Mouse (Mus musculus): ENCODE measurements around the gene Fhdc1.

Gene Fhdc1

DNA sequence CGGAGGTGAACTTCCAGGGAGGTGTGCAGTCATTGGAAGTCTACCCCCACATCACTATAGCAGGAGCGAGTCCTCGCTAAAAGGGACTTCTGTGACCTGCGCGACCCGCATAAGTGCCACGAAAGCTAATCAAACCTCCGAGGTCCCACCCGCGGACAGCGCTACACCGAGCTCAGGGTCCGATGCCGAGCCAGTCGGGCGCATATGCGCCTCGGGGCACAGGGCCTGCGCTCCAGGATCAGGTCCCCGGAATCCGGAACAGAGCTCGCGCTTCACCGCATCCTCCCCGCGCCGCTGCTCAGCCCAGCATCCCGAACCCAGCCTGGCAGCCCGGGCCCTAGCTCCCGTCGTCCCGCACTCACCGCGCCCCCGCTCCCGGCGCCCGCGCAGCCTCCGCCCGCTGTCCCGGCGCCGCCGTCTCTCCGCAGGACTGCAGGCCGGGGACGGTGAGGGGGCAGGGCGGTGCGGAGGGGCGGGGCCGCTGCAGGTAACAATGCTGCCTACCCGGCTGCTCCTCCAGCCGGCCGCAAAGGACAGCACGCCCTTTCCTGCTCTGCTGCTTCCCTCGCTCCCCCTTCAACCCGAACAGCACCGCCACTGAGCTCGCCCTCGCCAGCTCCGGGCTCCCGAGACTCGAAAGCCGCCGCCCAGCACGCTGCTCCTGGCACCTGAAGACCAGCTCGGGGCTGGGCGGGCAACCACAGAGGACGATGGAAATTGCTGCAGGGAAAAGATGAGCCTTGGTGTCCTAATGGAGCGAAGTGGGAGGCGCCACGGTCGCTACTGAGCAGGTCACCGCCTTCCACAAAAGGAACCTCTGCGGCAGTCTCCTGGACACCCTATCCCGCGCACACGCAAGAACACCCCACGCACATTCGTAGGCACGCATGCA lies at the start of gene Fhdc1:
TSS of gene Fhdc1 (minus strand) at position 424 of the 892 bp plus-strand sequence.
- peak in 1 of 2 experiments; percentile 59 for DNase-seq (ENCODE audit: low spot score in 2 of 2)

DNA sequence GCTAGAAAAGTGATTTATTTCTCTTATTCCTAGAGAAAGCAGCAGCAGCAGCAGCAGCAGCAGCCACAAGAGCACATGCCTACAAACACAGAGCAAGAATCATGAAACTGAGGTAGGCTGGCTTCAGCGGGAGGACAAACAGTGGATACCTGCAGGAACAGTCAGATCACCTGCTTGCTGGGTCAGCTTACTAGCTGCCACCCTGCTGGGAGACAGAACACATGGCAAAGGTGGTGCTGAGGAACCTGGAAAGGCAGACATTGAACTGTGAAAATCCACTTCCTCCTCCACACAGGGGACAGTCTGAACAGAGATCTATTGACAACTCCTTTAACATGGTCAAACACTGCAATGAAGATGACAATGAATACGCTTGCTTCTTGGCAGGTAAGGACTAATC lies 48.8 kb upstream of the Fhdc1 start:
- DNase-seq (ENCODE audit: low spot score in 2 of 2): no peak

DNA sequence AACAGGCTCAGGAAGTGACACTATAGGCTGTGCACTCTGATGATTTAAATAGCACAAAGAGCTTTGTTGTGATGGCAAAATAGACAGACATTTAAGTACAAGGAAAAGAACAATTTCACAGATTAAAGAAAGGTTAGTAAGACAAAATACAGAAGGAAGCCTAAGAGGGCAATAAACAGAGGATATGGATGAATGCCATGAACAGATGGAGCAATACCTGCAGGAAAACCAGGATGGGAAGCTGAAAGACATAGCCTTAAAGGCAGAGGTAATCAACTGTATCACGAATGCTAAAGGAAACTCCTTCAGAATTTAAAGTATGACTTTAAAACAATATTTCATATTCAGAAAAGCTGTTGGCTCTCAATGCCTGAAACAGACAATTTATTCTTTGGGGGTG lies 44.7 kb upstream of the Fhdc1 start:
- no peak for DNase-seq (ENCODE audit: low spot score in 2 of 2)

DNA sequence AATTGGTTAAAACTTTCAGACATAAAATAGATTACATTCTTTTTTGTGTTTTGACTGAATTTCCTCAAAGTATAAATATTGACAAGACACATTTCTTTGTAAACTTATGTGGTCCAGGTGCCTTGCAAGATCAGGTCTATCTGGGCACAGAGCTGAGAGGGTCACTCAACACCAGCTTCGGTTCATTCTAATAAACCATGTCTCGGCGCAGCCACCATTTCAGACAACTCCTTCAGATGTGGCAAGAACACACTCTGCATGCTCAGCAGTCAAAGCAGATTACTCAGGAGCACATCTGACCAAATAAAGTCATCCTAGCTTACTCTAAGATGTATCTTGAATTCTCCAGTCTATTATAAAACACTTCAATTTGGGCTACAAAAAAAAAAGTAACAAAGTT lies 35.9 kb upstream of the Fhdc1 start:
- no peak for DNase-seq (ENCODE audit: low spot score in 2 of 2)

DNA sequence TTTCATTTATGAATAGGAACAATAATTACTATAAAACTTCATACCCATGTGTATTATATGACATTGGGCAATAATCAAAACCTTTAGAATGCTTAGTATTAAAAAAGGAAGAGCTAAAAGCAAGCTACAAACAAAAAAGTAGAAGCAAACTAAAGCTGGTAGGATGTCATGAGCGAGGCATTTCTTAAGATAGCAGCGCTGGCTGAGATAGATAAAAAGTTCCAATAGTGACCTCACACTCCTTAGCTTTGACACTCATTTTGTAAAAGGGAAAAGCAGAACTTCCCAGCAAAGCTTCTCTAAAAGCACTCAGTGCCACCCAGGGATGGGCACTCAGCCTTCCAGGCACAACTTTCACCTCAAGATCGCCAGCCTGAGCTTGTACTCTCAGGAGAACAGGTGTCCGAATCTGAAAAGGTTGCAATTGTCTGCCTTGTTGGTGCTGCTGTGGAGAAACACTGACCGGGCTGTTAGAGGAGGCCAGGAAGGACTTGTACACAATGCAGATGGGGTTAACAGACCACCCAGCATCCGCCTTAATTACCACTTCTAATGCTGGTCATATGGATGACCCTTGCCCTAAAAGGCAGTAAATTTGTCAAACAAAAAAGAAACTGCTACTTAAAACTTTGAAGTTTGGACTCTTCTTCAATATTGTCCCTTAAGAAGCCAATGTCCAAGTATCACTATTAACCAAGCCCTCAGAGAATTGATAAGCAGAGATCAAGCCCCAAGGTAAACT lies 32.7 kb upstream of the Fhdc1 start:
- no peak for DNase-seq (ENCODE audit: low spot score in 2 of 2)

DNA sequence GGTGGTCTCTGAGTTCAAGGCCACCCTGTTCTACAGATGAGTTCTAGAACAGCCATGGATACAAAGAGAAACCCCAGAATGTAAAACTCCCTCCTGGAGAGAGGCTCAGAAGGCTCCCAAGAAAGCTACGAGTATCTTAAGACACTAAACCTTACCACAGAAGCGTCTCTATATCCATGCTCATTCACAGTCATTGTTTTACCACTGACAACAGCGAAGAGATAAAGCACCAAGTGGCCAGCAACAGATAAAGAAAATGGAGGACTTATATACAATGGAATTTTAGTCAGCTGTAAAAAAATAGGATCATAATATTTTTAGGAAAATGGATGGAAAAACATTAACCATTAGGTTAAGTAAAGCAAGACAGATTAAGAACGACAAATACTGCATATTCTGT lies 25.0 kb upstream of the Fhdc1 start:
- no peak for DNase-seq (ENCODE audit: low spot score in 2 of 2)

DNA sequence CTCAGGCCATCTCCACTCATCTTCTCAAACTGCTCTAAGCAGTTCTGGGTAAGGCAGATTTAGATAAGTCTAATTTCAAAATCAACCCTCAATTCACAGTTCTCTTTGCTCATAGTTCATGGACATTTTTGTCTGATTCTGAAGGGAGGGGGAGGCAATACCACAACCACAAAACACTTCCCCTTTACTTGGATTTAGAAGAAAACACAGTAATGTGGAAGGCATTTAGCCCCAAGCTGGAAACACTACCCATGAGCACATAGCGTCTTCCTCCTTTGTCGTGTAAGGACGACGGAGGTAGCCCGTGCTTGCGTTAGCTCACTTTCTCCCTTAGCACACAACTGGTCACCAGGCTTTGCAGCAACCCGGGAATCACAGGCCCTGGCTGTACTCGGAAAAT lies 24.1 kb upstream of the Fhdc1 start:
- no peak for DNase-seq (ENCODE audit: low spot score in 2 of 2)

DNA sequence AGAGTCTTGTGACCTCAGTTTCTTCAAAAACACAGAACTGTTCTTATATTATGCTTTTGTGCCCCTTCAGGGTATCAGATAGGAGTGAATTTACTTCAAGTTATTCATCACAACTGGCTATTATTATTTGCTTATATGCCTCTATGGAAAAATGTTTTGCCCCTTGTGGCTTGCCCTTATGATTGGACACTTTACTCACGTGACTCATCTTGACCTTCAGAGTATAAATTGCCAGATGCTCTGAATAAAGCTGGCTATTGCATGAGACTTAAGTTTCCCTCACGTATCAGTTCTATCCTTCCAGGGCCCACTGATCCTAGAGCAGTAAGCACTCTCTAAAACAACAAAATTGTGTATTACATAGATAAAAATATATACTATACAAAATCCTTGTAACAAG lies 21.9 kb upstream of the Fhdc1 start:
- no peak for DNase-seq (ENCODE audit: low spot score in 2 of 2)

DNA sequence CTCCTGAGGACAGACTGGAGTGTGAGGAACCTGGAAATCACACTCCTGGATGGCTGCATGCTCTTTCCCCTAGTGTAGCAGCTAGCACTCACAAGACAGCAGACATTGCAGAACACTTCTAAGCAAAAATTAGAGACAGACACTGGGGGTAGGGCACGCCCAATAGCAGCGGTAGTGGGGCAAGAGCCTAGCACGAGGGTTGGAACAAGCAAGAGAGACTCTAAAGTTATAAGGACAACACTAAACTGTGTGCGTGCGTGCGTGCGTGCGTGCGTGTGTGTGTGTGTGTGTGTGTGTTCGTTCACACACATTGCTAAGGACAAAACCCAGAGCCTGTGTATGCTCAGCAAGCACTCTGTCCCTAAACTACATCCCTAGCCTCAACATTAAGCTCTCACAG lies 20.3 kb upstream of the Fhdc1 start:
- DNase-seq (ENCODE audit: low spot score in 2 of 2): no peak

DNA sequence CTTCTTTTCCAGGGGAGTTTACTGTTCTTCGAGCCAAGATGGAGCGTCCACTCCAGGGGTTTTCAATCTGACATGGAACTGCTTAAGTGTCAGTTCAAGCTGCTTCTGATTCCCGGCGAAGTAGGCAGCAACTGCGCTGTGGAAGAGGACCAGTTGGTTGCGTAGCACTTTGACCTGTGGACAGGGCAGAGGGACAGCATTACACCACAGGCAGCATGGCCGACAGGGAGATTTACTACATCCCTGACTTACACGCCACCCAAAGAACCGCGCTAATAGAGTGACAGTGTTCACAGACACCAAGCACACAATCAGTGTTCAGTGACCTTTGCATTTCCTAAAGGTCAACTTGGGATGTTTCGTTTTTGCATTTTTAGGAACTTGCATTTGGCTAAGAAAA lies 17.5 kb upstream of the Fhdc1 start:
- no peak for DNase-seq (ENCODE audit: low spot score in 2 of 2)

DNA sequence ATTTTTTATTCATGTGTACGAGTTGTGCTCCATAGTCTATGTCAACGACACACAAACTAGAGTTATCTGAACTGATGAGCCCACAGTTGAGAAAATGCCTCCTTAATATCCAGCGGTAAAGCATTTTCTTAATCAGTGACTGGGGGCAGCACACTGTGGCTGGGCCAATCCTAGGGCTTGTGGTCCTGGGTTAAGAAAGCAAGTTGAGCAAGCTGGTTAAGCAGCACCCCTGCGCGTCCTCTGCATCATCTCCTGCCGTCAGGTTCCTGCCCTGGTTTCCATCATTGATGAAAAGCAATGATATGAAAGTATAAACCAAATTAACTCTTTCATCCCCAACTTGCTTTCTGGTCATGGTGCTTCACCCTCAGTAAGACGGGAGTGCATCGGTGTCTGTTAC lies 12.4 kb upstream of the Fhdc1 start:
- DNase-seq (ENCODE audit: low spot score in 2 of 2): no peak

DNA sequence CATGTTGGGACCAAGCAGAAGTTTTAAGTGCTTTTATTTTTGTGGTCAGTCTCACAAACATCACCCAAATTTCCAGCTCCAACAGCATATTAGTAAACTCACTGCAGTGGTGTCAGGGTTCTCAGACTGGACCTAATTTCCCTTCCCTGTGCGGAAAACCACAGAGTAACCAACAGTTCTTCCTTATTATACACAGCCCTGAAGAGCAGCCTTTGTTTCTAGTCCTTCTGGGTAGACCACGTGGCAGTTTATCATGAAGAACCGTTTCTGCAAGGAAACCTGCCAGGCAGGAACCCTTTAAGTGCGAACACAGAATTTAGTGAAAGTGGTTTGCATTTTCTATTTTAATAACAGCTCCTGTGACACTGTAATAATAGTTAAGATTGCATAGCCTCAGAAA lies 11.9 kb upstream of the Fhdc1 start:
- DNase-seq (ENCODE audit: low spot score in 2 of 2): no peak

DNA sequence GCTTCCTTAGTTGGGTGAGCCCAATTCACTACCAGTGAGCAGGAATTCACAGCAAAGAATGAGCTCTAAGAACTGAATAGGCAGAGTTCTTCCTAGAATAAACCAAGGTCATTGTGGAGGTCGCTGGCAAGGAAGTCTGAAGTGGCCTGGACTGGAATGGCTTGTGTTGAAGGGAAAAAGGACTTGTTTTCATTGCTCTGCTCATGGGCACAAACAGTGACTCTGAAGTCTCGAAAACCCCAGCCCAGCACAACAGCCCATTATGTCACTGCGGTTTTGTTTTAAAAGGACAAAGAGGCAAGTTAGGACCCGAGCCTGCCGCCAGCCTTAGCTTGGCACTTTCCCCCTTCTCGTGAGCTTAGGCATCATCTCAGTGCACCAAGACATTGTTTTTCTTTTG lies 8.5 kb upstream of the Fhdc1 start:
- no peak for DNase-seq (ENCODE audit: low spot score in 2 of 2)

DNA sequence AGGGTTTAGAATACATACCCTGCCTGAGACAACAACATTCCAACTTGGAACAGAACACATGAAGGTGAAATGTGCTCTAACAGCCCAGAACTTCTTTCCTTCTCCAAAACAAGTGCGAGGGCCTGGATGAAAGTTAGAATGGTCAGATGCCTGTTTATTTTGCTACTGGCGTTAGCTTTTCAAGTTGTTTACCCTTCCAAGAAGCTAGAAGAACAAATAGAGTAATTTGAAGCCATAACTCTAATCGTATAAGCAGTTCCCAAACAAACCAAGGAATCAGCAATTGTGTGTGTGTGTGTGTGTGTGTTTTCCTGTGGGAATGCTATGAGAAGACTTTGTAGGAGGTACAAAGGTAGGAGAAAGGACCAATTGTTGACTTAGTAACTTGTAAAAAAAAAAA lies 4.7 kb upstream of the Fhdc1 start:
- DNase-seq (ENCODE audit: low spot score in 2 of 2): no peak

DNA sequence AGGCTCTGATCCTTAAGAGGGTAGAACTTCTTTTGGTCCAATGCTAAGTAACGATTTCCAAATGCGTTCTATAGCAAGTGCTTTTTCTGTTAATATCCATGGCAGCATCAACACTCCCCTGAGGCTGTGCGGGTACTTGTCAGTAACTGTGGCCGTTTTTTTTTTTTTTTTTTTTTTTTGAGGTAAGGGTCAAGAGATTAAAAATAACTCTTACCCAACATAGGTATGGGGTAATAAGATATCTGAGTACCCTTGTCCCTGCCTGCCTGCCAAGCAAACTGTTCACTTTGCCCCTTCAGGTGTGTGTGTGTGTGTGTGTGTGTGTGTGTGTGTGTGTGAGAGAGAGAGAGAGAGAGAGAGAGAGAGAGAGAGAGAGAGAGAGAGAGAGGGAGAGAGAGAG lies 4.1 kb upstream of the Fhdc1 start:
- DNase-seq (ENCODE audit: low spot score in 2 of 2): no peak

DNA sequence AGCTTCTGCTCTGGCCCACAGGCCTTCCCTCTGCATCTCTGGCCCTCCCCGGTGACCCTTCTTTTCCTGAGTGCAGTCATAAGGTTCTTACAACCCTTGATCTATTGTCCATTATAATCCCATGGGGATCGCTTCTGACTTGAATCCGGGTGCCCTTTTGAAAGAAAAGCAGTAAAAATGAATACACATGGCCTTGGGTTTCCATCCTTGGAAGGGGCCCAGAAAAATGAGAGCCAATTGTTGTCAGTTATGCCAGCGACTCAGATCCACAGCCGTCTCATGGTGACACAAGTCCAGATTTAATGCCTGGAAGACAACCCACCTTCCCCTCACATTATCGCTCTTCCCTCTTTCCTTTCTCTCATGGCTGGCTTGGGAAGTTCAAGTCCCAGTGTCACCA lies 1.9 kb upstream of the Fhdc1 start:
- DNase-seq (ENCODE audit: low spot score in 2 of 2): no peak

DNA sequence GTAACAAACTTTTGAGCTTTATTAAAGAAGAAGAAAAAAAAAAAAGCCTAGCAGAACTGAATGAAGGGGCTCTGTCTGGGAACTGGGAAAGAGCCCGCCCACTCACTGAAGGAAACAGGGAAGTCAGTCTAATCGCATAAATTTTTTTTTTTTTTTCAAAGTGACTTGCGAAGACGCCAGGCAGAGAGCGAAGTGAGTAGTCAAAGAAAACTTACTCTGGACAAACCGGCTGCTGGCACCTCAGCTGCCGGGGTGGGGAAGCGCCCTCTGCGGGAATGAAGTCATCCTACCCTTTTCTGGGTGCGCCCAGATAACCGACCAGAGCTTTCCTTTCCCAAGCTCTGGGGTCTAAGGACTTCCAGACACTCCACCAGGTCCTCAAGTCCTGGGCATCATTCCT lies 875 bp upstream of the Fhdc1 start:
- DNase-seq (ENCODE audit: low spot score in 2 of 2): peak in 1 of 2 experiments; percentile 39

DNA sequence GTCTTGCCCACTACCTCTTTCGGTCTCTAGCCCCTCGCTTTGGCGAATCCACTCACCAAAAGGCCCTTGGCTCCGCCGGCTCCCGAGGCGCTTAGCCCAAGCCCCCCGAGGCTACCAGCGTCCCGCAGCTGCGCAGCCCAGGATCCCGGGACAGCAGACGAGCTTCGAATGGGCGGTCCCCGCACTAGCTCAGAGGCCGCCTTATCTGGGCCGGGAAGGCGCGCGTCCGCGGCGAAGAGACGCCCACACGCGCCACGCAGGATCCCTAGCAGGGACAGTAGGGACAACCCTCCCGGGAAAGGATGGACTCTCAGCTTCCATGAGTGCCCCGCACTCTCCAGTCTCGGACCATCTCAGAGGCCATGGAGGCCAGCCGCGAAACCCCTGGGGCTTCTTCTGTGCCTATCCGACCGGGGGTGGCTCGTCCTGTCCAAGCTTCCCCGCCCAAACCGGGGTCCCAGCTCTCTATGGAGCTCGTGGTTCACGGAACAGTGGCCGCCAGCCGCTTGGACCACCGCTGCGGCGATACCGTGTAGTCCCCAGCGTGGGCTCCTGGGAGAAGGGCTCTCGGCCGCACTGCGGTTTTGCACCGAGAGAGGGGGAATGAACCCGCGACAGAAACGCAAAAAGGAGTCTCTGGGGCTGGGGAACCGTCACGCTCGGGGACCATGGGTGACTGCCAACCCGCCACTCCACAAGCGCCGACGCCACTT lies 780 bp downstream of the Fhdc1 start:
- DNase-seq (ENCODE audit: low spot score in 2 of 2): peak; percentile 47 to 69

DNA sequence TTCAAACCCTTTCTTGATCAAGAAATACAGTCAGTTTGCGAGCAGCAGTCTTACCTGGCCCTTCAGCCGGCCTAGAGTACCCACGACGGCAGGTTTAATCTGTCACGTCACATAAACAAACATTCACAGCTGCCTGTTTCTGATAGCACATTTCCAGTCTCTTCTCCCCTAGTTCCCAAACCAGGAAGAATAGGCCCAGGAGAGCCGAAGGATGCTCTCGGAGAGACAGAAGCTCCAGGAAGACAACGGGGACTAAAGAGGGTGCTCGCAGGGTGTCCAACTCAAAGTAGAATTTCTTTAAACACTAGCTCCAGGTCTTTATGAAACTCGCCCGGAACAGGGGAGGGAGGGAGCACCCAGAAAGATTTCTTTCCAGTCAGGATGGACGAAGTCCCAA lies 1.3 kb downstream of the Fhdc1 start:
- no peak for DNase-seq (ENCODE audit: low spot score in 2 of 2)

DNA sequence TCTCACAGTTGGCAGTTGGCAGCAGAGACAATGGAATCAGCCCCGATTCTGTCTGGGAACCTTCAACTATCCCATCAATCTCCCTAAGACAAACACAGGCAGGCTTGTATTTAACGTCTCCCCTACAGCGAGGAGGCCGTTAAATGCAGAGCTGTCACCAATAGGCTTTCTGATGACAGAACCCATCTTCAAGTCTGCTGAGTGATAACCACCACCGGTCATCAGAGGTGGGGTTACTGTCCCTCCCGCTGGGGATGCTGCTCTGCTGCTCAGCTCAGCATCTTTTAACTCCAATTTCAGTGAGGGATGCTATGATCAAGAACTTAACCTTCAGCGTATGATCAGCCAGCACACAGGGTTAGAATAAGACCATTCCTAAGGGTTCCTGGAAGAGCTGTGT lies 2.0 kb downstream of the Fhdc1 start:
- no peak for DNase-seq (ENCODE audit: low spot score in 2 of 2)

DNA sequence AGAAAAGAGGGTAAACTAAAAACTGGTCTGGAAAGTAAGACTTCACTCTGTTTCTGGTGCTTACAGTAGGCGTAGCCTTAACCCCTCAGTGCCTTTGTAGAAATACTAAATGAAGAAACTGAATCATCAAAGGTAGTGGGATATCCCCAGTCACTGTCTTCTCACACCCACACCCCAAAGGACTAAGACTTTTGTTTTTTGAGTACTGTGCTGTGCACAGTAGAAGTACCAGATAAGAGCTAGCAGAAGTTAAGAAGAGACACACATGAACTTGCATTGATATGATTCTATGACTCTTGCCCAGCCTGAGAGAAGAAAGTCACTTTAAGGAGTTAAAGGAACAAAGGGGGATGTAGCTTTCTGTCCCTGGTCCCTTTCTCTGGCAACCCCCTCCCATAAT lies 2.7 kb downstream of the Fhdc1 start:
- no peak for DNase-seq (ENCODE audit: low spot score in 2 of 2)

DNA sequence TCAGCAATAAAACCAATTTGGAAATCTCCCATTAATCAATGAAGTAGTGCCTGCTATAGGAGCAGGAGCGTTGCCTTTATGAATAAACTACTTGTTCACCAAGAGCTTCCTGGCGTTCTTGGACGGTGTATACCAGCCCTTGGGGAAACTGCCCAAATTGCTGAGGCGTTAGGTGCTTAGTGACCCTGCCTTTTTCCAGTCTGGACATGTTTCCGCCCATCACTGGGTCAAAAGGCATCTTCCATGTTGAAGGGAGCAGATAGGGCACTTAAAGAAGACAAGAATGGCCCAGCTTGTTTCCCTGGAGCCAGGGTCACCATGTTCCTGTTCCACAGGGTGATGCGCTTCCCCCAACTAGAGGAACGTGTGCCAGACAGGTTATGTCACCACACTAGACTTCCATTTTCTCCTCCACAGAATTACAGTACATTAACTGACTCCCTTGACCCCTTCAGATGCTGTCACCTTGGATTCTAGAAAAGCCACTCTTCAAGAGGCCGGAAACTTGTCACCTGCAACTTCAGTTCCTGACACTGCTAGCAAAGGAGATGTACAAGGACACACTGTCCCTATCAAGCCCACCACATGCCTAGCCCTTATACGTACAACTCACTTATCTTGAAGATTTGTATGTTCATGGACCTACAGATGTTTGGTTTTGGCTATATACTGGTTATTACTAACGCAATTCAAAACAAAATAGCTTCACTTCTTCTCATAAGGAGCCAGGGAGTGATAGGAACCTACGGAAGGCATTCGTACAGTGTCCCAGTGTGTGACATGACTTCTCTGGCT lies 5.1 kb downstream of the Fhdc1 start:
- no peak for DNase-seq (ENCODE audit: low spot score in 2 of 2)

Measured in urinary bladder, postnatal 4 days (tissue).